Mouse (Mus musculus) cerebellum, postnatal 36 days (tissue): ENCODE data around the gene Trem3.

ENCODE experiments used
- DNase-seq, 2 experiments: peaks; one replicate each; pipeline ENCODE4 v3.0.0; 2021 to 2022; ENCODE audit warnings: mixed read lengths in 2 of 2

The Trem3 gene

GRCm38 (mm10) chr17:48247221-48247928 is at the start of gene Trem3:
TSS of gene Trem3 (plus strand) at chr17:48247777.
- DNase-seq: no peak

- DNase-seq: no peak
Measured at GRCm38 (mm10) chr17:48203086-48203485, 44.5 kb upstream of the Trem3 start.

- no peak for DNase-seq
Measured at GRCm38 (mm10) chr17:48212596-48212995, 35.0 kb upstream of the Trem3 start.

- DNase-seq: no peak
Measured at GRCm38 (mm10) chr17:48213511-48213910, 34.1 kb upstream of the Trem3 start.

- no peak for DNase-seq
Measured at GRCm38 (mm10) chr17:48215429-48215828, 32.1 kb upstream of the Trem3 start.

- no peak for DNase-seq
Measured at GRCm38 (mm10) chr17:48230680-48231079, 16.9 kb upstream of the Trem3 start.

GRCm38 (mm10) chr17:48232518-48232917 is 15.1 kb upstream of the Trem3 start, which contains the start of gene Trem1:
TSS of gene Trem1 (plus strand) at chr17:48232768.
- no peak for DNase-seq

- DNase-seq: no peak
Measured at GRCm38 (mm10) chr17:48233789-48234188, 13.8 kb upstream of the Trem3 start.

GRCm38 (mm10) chr17:48234550-48234949 is 13.0 kb upstream of the Trem3 start:
- no peak for DNase-seq

GRCm38 (mm10) chr17:48235773-48236370 is 11.7 kb upstream of the Trem3 start:
- DNase-seq: no peak

- no peak for DNase-seq
Measured at GRCm38 (mm10) chr17:48237621-48238020, 10.0 kb upstream of the Trem3 start.

GRCm38 (mm10) chr17:48249039-48249438 is 1.5 kb downstream of the Trem3 start:
- DNase-seq: no peak

GRCm38 (mm10) chr17:48249501-48249900 is 1.9 kb downstream of the Trem3 start:
- DNase-seq: no peak

- DNase-seq: no peak
Measured at GRCm38 (mm10) chr17:48250631-48251030, 3.1 kb downstream of the Trem3 start.

- DNase-seq: no peak
Measured at GRCm38 (mm10) chr17:48256575-48256974, 9.0 kb downstream of the Trem3 start.

GRCm38 (mm10) chr17:48261868-48262267 is 14.3 kb downstream of the Trem3 start:
- DNase-seq: no peak

- no peak for DNase-seq
Measured at GRCm38 (mm10) chr17:48263741-48264362, 16.3 kb downstream of the Trem3 start, which contains the start of gene Treml4. TSS of gene Treml4 (plus strand) at chr17:48264295.

- DNase-seq: no peak
Measured at GRCm38 (mm10) chr17:48264662-48265061, 17.1 kb downstream of the Trem3 start.

- no peak for DNase-seq
Measured at GRCm38 (mm10) chr17:48266138-48266537, 18.6 kb downstream of the Trem3 start.

- no peak for DNase-seq
Measured at GRCm38 (mm10) chr17:48266610-48267304, 19.2 kb downstream of the Trem3 start.

- DNase-seq: no peak
Measured at GRCm38 (mm10) chr17:48267591-48267990, 20.0 kb downstream of the Trem3 start.

GRCm38 (mm10) chr17:48268276-48268675 is 20.7 kb downstream of the Trem3 start:
- no peak for DNase-seq

- DNase-seq: no peak
Measured at GRCm38 (mm10) chr17:48269833-48270232, 22.3 kb downstream of the Trem3 start.
